Mouse (Mus musculus): ENCODE results near the gene Gnaz.

Gene Gnaz

DNA sequence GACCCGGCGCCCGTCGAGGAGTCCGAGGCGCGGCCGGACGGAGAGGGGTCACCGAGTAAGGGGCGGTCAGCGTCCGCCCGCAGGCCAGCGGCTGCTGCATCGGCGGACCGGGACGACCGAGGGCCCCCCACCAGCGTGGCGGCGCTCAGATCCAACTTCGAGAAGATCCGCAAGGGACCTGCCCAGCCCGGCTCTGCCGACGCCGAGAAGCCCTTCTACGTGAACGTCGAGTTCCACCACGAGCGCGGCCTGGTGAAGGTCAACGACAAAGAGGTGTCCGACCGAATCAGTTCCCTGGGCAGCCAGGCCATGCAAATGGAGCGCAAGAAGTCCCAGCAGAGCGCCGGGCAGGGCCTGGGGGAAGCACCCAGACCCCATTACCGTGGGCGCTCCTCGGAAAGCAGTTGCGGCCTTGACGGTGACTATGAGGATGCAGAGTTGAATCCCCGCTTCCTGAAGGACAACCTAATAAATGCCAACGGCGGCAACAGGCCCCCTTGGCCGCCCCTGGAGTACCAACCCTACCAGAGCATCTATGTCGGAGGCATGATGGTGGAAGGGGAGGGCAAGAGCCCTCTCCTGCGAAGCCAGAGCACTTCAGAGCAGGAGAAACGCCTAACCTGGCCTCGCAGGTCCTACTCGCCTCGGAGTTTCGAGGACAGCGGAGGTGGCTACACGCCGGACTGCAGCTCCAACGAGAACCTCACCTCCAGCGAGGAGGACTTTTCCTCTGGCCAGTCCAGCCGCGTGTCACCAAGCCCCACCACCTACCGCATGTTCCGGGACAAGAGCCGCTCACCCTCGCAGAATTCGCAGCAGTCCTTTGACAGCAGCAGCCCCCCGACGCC, 94.6 kb downstream of the Gnaz start:
- no peak for DNase-seq (ENCODE audit: low spot score in 2 of 2)

DNA sequence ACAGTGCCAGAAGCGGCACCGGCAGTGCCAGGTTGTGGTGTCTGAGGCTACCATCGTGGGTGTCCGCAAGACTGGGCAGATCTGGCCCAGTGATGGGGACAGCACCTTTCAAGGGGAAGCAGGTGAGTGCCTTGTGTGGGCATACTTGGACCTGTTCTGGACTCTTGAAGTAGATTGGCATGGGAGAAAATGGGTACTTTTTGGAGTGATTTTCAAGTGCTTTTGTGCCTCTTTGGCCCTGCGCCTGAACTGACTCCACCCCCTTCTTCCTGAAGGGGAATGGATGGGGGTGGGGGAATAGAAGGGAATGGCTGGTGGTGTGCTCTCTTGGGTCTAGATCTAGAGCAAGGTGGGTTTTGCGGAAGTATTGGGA, 95.2 kb downstream of the Gnaz start:
- no peak for DNase-seq (ENCODE audit: low spot score in 2 of 2)

DNA sequence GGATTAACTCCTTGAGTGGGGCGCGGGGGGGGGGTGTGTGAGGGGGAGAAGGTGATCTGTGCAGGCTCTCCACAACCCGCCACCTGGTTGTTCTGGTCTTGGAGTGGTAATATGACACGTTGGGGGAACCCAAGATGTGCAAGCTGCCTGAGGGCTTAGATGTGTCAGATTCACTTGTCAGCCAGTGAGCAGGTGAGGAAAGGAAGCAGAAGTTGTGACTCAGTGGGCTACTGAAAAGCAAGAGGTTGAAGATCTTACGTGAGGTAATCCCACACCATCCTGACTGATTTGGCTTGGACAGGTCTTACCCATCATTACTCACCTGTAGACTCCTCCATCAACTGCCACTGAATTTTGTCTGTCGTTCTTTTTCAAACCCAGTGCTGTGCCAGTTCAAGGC, 95.6 kb downstream of the Gnaz start:
- DNase-seq (ENCODE audit: low spot score in 2 of 2), result no peak

DNA sequence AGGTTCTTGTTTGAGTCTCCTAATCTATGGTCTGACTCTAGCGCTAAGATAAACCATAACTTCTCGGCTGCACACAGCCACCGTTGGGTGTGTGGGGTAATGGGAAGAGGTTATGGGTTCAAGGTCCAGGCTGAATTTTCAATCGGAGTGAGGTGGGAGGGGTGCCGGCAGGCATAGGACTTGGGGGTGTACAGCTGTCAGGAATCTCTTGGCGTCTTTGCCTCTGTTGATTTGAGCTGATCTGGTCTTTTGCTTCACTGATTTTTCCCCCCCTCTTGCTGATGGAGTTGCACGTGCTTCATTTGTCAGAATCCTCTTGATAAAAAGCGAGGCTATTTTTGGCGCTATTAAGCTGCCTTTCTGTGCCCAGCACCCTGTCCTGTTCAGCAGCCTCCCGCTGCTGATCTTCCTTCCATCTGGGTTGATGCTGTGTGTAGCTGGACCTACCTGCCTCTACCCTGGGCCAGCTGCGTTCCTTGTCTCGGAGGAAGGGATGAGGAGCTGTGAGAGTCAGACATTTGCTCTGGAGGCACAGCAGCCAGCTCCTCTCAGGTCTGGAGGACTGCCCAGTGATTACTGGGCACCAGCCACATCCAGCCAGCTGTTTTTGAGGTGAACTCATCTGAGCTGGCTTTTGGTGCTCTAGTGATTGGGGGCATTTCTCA, 96.5 kb downstream of the Gnaz start:
- no peak for DNase-seq (ENCODE audit: low spot score in 2 of 2)

DNA sequence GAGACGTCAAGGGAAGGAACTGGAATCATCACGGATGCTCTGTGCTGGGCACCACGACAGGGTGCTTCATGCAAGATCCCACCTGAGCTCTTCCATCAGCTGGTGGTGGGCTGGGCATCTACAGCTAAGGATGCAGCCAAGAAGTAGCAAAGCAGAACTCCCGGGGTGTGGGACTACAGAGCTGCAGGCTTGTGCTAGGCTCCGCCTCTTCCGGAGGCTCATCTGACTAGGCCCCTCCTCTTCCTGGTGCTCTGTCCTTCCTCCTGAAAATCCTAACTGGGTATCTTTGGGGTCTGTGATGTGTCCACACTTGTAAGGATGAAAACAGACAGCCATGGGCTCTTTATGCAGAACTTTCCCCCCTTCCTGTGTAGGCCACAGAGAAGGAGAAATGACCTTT, 98.7 kb downstream of the Gnaz start:
- no peak for DNase-seq (ENCODE audit: low spot score in 2 of 2)

All from left cerebral cortex, adult 9 months (tissue).